Mouse (Mus musculus): ENCODE measurements around the gene Sipa1l1.

- TF ChIP-seq CTCF (conservative IDR thresholded peaks at IDR 0.05 in 1 of 2, IDR thresholded peaks at IDR 0.05 in 1 of 2; ENCODE audit: low read depth in 2 of 2, low read length in 2 of 2) (no peak), RCOR1 (conservative IDR thresholded peaks at IDR 0.05; ENCODE audit: low read depth, low read length) (no peak), ZC3H11A (IDR thresholded peaks at IDR 0.05; ENCODE audit: low read depth, low read length) (no peak), CHD2 (IDR thresholded peaks at IDR 0.05; ENCODE audit: low read length) (no peak), MXI1 (IDR thresholded peaks at IDR 0.05; ENCODE audit: low read depth, low read length) (no peak)
Observed at GRCm38 (mm10) chr12:82434591-82434990, 265.5 kb downstream of the Sipa1l1 start.
